Mouse (Mus musculus) CD4-positive, CD25-positive, alpha-beta regulatory T cell, adult 9 weeks (primary cell): ENCODE results near the gene Jmy. TPM values are rescaled to one million over a fixed set of nuclear protein-coding genes. Genes with fewer than 3 reads are reported as not detected.

Source experiments
- polyA plus RNA-seq: library from polyadenylated mRNA; unstranded; fragments of 100-300 nt; shearing (Covaris generic); gene quantifications from one replicate; pipeline ENCODE4 v1.2.1, GENCODE M21; 2017

Gene Jmy
- polyA plus RNA-seq: 1.1 TPM

GRCm38 (mm10) chr13:93499167-93499972 is at the start of gene Jmy:
Gene Jmy, minus strand, starts transcription at chr13:93499808.

Other genes starting within 250 kb of the Jmy start
- 1.9 TPM for gene Homer1, start 200.2 kb downstream of the Jmy start, polyA plus RNA-seq
- not detected for gene Bhmt, start 138.2 kb upstream of the Jmy start, polyA plus RNA-seq
- not detected for gene Bhmt2, start 174.5 kb upstream of the Jmy start, polyA plus RNA-seq
- gene Dmgdh, start 174.6 kb upstream of the Jmy start, polyA plus RNA-seq: not detected